Mouse (Mus musculus) heart, embryonic 15.5 days (tissue): ENCODE data around the gene Hnrnph3. TPM values are rescaled to one million over a fixed set of nuclear protein-coding genes. Genes with fewer than 3 reads are reported as not detected.
A peak's percentile ranks its signal among the peaks of the same experiment; 100 is the strongest.

Experiments used
- ATAC-seq: fragments of 200-750 bp; cut with Nextera tagmentation; replicated peaks from 2 replicates; pipeline ENCODE4 v1.8.0; 2017; ENCODE audit warnings: low read depth, moderate TSS enrichment; ENCODE audit not compliant: insufficient number of reproducible peaks, insufficient read depth, low FRiP score
- H3K27ac ChIP-seq: fragments of 300-500 bp; sonication (generic); 2 replicates; pipeline ENCODE4 v1.5.1; 2015; ENCODE audit warnings: mild to moderate bottlenecking, inconsistent platforms
- H3K27me3 ChIP-seq: fragments of 300-500 bp; sonication (generic); 2 replicates; pipeline ENCODE4 v1.6.1; 2015; ENCODE audit warnings: inconsistent platforms
- H3K36me3 ChIP-seq: fragments of 300-500 bp; sonication (generic); 2 replicates; pipeline ENCODE4 v1.6.1; 2015; ENCODE audit warnings: mild to moderate bottlenecking, inconsistent platforms
- H3K4me1 ChIP-seq: fragments of 300-500 bp; sonication (generic); replicated peaks from 2 replicates; pipeline ENCODE4 v1.6.1; 2015; ENCODE audit warnings: inconsistent platforms
- H3K4me2 ChIP-seq: fragments of 300-500 bp; sonication (generic); 2 replicates; pipeline ENCODE4 v1.6.1; 2015; ENCODE audit warnings: inconsistent platforms, mild to moderate bottlenecking, moderate library complexity
- H3K4me3 ChIP-seq: fragments of 300-500 bp; sonication (generic); 2 replicates; pipeline ENCODE4 v1.5.1; 2015; ENCODE audit warnings: mild to moderate bottlenecking, inconsistent platforms
- H3K9ac ChIP-seq: fragments of 300-500 bp; sonication (generic); 2 replicates; pipeline ENCODE4 v1.6.1; 2015; ENCODE audit warnings: mild to moderate bottlenecking, inconsistent platforms
- H3K9me3 ChIP-seq: fragments of 300-500 bp; sonication (generic); replicated peaks from 2 replicates; pipeline ENCODE4 v1.6.1; 2016; ENCODE audit warnings: inconsistent platforms
- WGBS: fragments of 180-500 bp; shearing (Covaris S2); methylation state at CpG from one replicate; pipeline ENCODE4 v1.1.7; 2015; ENCODE audit warnings: mixed read lengths; 5-methylcytosine and 5-hydroxymethylcytosine counted together
- polyA plus RNA-seq: library from polyadenylated mRNA; unstranded; fragments of >200 nt; fragmentation: Nextera tagmentation; extraction: Ambion mirVana; gene quantifications from 2 replicates; pipeline ENCODE4 v1.2.1, GENCODE M21; 2015

The Hnrnph3 gene
- polyA plus RNA-seq, 1 experiment from 2014 or later = 58.1 TPM

DNA sequence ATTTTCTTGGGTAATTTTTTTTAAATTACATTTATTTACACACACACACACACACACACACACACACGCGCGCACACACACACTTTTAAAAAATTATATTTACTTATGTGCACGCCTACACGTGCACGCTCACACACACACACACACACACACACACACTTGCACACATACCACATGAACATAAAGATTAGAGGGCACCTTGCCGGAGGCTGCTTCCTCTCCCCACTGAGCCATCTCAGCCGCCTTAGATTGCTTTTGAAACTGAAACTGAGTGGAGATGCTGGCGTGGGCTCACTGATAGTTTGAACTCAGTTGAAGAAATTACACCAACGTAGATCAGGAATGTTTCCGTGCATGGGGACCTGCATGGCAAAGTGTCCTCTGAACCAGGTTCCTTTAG, 39.9 kb downstream of the Hnrnph3 start:
- Histone ChIP-seq H3K4me2 (0 out of 2 replicates have a peak overlapping the region, but pooled peaks have one; percentile 11), H3K4me3 (no peak overlapping the region), H3K27me3 (no peaks in the 10 kb centered on the region), H3K9me3 (no peaks in the 10 kb centered on the region), H3K4me1 (peaks cover 15% of the 10 kb centered on the region), H3K36me3 (peaks cover 3% of the 10 kb centered on the region; the same call in 1 of the 2 replicates), H3K27ac (peak overlapping the region; percentile 67), H3K9ac (no peak overlapping the region)
- ATAC-seq = no peak
- WGBS = 82% methylated on average over 11 of the region's 11 CpGs

DNA sequence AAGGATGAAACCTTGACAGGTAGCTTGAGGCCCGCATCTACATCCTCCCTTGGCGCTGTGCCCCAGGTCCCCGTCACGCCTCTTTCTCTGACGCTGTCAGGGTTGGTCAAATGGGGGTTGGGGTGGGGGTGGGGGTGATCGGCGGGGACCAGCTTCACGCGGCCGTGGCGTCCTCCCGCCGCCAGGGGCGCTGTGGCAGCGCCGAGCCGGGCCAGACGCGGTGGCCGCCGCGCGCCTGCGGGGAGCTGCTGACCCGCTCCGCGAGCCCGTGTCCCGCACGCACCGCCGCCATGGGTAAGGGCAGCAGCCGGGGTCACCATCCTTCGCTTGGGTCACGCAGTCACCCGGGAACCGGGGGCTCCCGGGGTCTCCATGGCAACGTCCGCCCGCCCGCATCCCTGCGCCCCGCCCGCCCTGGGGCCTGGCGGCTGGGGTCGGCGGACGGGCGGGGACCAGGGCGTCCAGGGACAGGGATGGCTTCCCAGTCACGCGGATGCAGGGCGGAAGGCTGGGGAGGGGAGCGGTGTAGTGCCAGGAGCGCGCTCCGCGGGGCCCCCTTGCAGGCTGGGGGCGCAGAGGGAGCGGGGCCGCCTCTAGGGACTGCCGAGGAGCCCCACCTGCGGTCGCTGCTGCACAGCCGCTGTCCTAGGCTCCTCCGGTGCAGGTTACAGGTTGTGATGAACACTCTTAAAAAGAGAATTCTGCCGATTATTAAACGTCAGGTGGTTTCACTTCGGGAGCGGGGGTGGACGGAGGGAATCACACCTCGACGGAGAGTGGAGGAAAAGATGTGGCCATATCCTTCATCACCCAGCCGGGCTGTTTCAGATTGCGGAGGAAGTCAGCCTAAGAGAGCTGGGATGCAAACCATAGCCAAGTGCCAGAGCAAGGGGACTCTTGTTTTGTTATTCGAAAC, 43.7 kb downstream of the Hnrnph3 start, which contains the start of gene Rufy2:
Rufy2 (plus strand) TSS at position 185 of the 916 bp plus-strand sequence.
- peak; percentile 89 for ATAC-seq
- Histone ChIP-seq H3K4me3 (peak within 1 kb of the TSS; percentile 96), H3K27ac (peak within 1 kb of the TSS; percentile 75), H3K4me1 (peaks cover 15% of the 10 kb centered on the region), H3K36me3 (no peaks in the 10 kb centered on the region), H3K27me3 (no peaks in the 10 kb centered on the region), H3K9me3 (no peaks in the 10 kb centered on the region), H3K4me2 (peak within 1 kb of the TSS; percentile 75), H3K9ac (peak within 1 kb of the TSS; percentile 89)
- WGBS = under 1% methylated on average over 69 of the region's 77 CpGs

DNA sequence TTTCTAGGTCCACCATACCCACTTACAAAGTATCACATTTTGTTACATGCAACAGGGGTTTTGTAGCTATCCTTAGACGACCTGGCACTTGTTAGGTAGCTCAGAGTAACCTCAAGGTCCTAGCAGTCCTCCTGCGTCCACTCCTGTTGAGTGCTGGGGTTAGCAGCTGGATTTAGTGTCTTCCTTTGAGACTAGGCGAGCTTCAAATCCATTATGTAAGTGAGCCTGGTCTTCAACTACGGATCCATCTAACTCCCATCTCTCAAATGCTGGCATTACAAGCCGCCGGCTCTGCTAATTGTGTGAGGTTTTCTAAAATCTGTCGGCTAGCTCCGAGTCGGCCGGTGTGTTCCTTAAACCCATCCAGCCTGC, 44.4 kb downstream of the Hnrnph3 start:
- no peak for ATAC-seq
- Histone ChIP-seq H3K27me3 (no peaks in the 10 kb centered on the region), H3K9me3 (no peaks in the 10 kb centered on the region), H3K4me3 (peak overlapping the region; percentile 96), H3K4me2 (peak overlapping the region; percentile 75), H3K36me3 (no peaks in the 10 kb centered on the region), H3K4me1 (peaks cover 13% of the 10 kb centered on the region), H3K9ac (peak overlapping the region; percentile 89), H3K27ac (no peak overlapping the region)
- 12% methylated on average over 10 of the region's 10 CpGs for WGBS

DNA sequence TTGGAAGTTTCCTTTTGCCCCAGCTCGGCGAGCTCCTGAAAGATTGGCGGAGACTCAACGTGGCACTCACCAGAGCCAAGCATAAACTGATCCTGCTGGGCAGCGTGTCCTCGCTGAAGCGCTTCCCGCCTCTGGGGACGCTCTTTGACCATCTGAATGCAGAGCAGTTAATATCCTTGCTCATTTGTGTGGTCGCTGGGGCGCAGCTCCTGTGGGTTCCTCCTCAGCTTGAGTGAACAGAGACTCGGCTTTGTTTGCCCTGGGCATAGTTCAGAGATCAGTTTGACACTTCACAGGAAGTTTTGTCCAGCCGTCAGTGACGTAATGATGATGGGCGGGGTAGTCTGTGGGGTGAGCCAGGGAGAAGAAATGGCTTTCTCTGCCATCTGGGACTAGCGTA, 52.2 kb downstream of the Hnrnph3 start:
- WGBS = 79% methylated on average over 16 of the region's 16 CpGs

DNA sequence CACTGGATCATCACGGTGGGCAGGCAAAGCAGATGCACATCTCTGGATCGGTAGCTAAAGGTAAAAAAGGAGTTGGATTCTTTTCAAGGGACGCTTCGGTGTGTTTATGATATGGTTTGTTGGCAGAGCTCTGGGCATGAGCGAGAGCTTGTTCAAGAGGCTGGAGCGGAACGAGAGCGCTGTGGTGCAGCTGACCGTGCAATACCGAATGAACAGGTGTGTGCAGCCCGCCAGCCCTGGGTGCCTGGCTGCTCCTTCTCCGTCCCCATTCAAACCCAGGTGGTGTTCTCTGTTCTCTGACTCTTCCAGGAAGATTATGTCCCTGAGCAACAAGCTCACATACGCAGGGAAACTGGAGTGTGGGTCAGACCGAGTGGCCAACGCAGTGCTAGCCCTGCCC, 57.7 kb downstream of the Hnrnph3 start:
- Histone ChIP-seq H3K9me3 (no peaks in the 10 kb centered on the region), H3K4me2 (no peak overlapping the region), H3K9ac (no peak overlapping the region), H3K27ac (no peak overlapping the region), H3K4me3 (no peak overlapping the region), H3K4me1 (no peaks in the 10 kb centered on the region), H3K36me3 (peaks cover 72% of the 10 kb centered on the region), H3K27me3 (no peaks in the 10 kb centered on the region)
- no peak for ATAC-seq
- WGBS = 92% methylated on average over 15 of the region's 15 CpGs

More for the DNA sequence above, 52.2 kb downstream of the Hnrnph3 start:
- Histone ChIP-seq H3K4me1 (no peaks in the 10 kb centered on the region), H3K27ac (no peak overlapping the region), H3K4me3 (no peak overlapping the region), H3K36me3 (peaks cover 28% of the 10 kb centered on the region; the same call in 1 of the 2 replicates), H3K4me2 (no peak overlapping the region), H3K9ac (no peak overlapping the region), H3K9me3 (no peaks in the 10 kb centered on the region), H3K27me3 (no peaks in the 10 kb centered on the region)
- no peak for ATAC-seq

DNA sequence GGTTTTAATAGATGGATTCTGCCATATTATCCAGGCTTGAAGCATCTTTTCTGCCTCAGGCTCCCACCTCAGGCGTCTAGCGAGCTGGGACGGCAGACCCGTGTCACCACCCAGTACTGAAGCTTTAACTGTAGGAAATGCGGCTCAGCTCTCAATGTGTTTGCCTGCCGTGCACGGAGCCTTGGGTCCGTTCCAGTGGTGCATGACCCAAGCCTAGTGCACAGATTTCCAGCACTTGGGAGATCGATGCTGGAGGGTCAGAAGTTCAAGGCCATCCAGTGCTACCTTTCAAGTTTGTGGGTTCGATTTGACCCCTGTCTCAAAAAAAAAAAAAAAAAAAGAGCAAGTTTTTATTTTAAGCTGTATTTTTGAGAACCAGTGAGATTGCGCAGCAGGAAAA, 58.2 kb downstream of the Hnrnph3 start:
- Histone ChIP-seq H3K9ac (no peak overlapping the region), H3K4me2 (no peak overlapping the region), H3K36me3 (peaks cover 77% of the 10 kb centered on the region), H3K4me3 (no peak overlapping the region), H3K9me3 (no peaks in the 10 kb centered on the region), H3K27ac (no peak overlapping the region), H3K27me3 (no peaks in the 10 kb centered on the region), H3K4me1 (no peaks in the 10 kb centered on the region)
- no peak for ATAC-seq
- 90% methylated on average over 11 of the region's 11 CpGs for WGBS

Other genes with a start within 250 kb of the Hnrnph3 start
- 75.9 and 84.1 TPM in 2 replicates for gene Ccar1, start 231.9 kb downstream of the Hnrnph3 start, polyA plus RNA-seq
- 25.6 and 26.9 TPM in 2 replicates for gene Tet1, start 115.2 kb downstream of the Hnrnph3 start, polyA plus RNA-seq
- 12.0 and 13.1 TPM in 2 replicates for gene Slc25a16, start 103.6 kb downstream of the Hnrnph3 start, polyA plus RNA-seq
- gene Dna2, start 77.2 kb downstream of the Hnrnph3 start, polyA plus RNA-seq = 10.1 and 13.4 TPM in 2 replicates
- 15.0 and 17.4 TPM in 2 replicates for gene Rufy2, start 44.0 kb downstream of the Hnrnph3 start, polyA plus RNA-seq
- 0.42 and 0.87 TPM in 2 replicates for gene Pbld2, start 98 bp upstream of the Hnrnph3 start, polyA plus RNA-seq
- gene Pbld1, start 35.9 kb upstream of the Hnrnph3 start, polyA plus RNA-seq = 0.64 and 0.67 TPM in 2 replicates
- not detected in 2 replicates for gene Atoh7, start 75.4 kb upstream of the Hnrnph3 start, polyA plus RNA-seq
- gene Mypn, start 179.7 kb upstream of the Hnrnph3 start, polyA plus RNA-seq = 8.7 and 9.9 TPM in 2 replicates
- 30.3 and 31.1 TPM in 2 replicates for gene Herc4, start 219.6 kb upstream of the Hnrnph3 start, polyA plus RNA-seq